Mouse (Mus musculus) forebrain, embryonic 14.5 days (tissue): ENCODE data around the gene Zbtb1. TPM values are rescaled to one million over a fixed set of nuclear protein-coding genes. Genes with fewer than 3 reads are reported as not detected.

Experiments used
- ATAC-seq: fragments of 200-750 bp; cut with Nextera tagmentation; 2 replicates; pipeline ENCODE4 v1.8.0; 2017; ENCODE audit warnings: mild to moderate bottlenecking, moderate library complexity
- DNase-seq: peaks from one replicate; pipeline ENCODE4 v3.0.0-alpha.2; 2015; ENCODE audit warnings: low spot score
- H3K27ac ChIP-seq: fragments of 300-500 bp; sonication (generic); 2 replicates; pipeline ENCODE4 v1.5.1; 2014; ENCODE audit warnings: low read depth, mild to moderate bottlenecking, control low read depth, low read length, moderate library complexity
- H3K27me3 ChIP-seq: fragments of 300-500 bp; sonication (generic); replicated peaks from 2 replicates; pipeline ENCODE4 v1.6.1; 2014; ENCODE audit warnings: low read length, control low read depth, mixed read lengths; ENCODE audit not compliant: control insufficient read depth, insufficient read depth
- H3K36me3 ChIP-seq: fragments of 300-500 bp; sonication (generic); 2 replicates; pipeline ENCODE4 v1.6.1; 2014; ENCODE audit warnings: low read length, control low read depth; ENCODE audit not compliant: control insufficient read depth, insufficient read depth
- H3K4me1 ChIP-seq: fragments of 300-500 bp; sonication (generic); 2 replicates; pipeline ENCODE4 v1.6.1; 2014; ENCODE audit warnings: antibody characterized with exemption, low read length, control low read depth; ENCODE audit not compliant: control insufficient read depth, insufficient read depth
- H3K4me2 ChIP-seq: fragments of 300-500 bp; sonication (generic); 2 replicates; pipeline ENCODE4 v1.6.1; 2014; ENCODE audit warnings: mild to moderate bottlenecking, control low read depth, low read length
- H3K4me3 ChIP-seq: fragments of 300-500 bp; sonication (generic); 2 replicates; pipeline ENCODE4 v1.5.1; 2014; ENCODE audit warnings: low read depth, low read length, control low read depth
- H3K9ac ChIP-seq: fragments of 300-500 bp; sonication (generic); 2 replicates; pipeline ENCODE4 v1.6.1; 2014; ENCODE audit warnings: mild to moderate bottlenecking, low read length, control low read depth, moderate library complexity
- H3K9me3 ChIP-seq: fragments of 300-500 bp; sonication (generic); replicated peaks from 2 replicates; pipeline ENCODE4 v1.6.1; 2016; ENCODE audit warnings: low read length, control low read depth, mixed read lengths; ENCODE audit not compliant: control insufficient read depth
- WGBS: fragments of 180-500 bp; shearing (Covaris S2); extraction: QIAGEN DNeasy Blood & Tissue Kit; methylation state at CpG from one replicate; pipeline ENCODE4 v1.1.7; 2014; 5-methylcytosine and 5-hydroxymethylcytosine counted together
- polyA plus RNA-seq: library from polyadenylated mRNA; unstranded; fragments of >200 nt; fragmentation: Nextera tagmentation; extraction: Ambion mirVana; gene quantifications from 2 replicates; pipeline ENCODE4 v1.2.1, GENCODE M21; 2014

Zbtb1 gene
- polyA plus RNA-seq, 1 experiment from 2014 or later = 4.2 TPM

DNA sequence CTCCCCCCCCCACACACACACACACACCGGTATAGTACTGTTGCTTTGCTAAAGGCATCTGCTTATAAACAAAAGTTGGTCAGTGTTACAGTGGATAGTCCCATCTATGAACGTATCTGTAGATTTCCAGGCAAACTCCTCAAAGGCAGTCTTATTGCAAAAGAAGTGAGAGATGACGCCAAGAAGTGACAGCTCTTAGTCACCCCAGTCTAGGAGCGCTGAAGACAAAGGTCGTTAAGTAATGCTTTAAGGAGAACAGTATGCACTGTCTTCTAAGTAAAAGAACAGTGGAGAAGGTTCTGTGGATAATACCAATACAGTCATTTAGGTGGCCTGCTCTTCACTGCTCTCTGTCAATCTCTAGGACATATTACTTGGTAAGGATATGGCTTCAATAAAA lies 22.9 kb downstream of the Zbtb1 start:
- Histone ChIP-seq H3K4me1 (no peaks in the 10 kb centered on the region), H3K27ac (no peak overlapping the region), H3K27me3 (no peaks in the 10 kb centered on the region), H3K4me2 (no peak overlapping the region), H3K4me3 (no peak overlapping the region), H3K9ac (no peak overlapping the region), H3K9me3 (no peaks in the 10 kb centered on the region), H3K36me3 (no peaks in the 10 kb centered on the region)
- DNase-seq (no peak), ATAC-seq (no peak)
- WGBS = 79% methylated on average over 5 of the region's 5 CpGs

DNA sequence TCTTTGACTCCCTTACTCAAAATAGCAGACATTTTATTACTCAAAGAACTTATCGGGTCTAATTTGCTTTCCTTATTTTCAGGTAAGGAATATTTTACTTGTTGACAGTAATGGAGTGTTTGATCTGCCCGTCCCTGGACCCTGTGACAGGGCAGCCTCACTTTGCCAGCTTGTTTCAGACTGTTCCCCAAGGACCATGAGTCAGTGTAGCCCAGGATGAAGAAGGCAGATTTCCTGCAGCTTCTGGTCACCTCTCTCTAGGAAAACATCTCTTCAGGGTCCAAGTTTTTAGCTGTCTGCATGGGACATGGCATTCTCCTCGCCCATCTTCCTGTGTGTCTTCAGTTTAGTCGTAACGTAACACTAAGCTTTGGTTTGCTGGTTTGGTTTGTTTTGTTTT lies 27.2 kb downstream of the Zbtb1 start:
- WGBS = 86% methylated on average over 5 of the region's 5 CpGs

DNA sequence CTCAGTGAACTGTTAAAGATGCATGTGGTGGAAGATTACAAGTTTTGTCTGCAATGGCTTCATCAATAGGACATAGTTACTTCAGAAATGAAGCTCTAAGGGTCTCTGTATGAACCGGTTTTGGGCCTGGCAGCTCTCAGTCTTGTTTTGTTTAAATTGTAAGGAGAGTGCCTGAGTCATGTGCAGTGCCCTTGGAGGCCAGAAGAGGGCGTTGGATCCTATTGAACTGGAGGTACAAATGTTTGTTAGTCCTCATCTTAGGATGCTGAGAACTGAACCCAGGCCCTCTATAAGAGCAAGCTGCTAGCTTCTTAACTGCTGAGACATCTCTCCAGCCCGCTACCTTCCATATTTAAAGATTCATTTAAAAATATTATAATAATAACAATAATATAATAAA lies 31.6 kb downstream of the Zbtb1 start:
- Histone ChIP-seq H3K4me3 (no peak overlapping the region), H3K36me3 (no peaks in the 10 kb centered on the region), H3K9ac (no peak overlapping the region), H3K9me3 (no peaks in the 10 kb centered on the region), H3K27me3 (peaks cover 29% of the 10 kb centered on the region), H3K27ac (no peak overlapping the region), H3K4me2 (no peak overlapping the region), H3K4me1 (peaks cover 9% of the 10 kb centered on the region; the same call in 1 of the 2 replicates)
- WGBS = 65% methylated on average over 3 of the region's 3 CpGs
- ATAC-seq = no peak
- DNase-seq = no peak

More for the DNA sequence above, 27.2 kb downstream of the Zbtb1 start:
- no peaks in the 10 kb centered on the region for H3K4me1 ChIP-seq
- H3K9ac ChIP-seq = no peak overlapping the region
- H3K36me3 ChIP-seq = no peaks in the 10 kb centered on the region
- H3K27me3 ChIP-seq = no peaks in the 10 kb centered on the region
- H3K4me3 ChIP-seq = no peak overlapping the region
- H3K4me2 ChIP-seq = no peak overlapping the region
- ATAC-seq (no peak), DNase-seq (no peak)
- H3K9me3 ChIP-seq = no peaks in the 10 kb centered on the region
- H3K27ac ChIP-seq = no peak overlapping the region

DNA sequence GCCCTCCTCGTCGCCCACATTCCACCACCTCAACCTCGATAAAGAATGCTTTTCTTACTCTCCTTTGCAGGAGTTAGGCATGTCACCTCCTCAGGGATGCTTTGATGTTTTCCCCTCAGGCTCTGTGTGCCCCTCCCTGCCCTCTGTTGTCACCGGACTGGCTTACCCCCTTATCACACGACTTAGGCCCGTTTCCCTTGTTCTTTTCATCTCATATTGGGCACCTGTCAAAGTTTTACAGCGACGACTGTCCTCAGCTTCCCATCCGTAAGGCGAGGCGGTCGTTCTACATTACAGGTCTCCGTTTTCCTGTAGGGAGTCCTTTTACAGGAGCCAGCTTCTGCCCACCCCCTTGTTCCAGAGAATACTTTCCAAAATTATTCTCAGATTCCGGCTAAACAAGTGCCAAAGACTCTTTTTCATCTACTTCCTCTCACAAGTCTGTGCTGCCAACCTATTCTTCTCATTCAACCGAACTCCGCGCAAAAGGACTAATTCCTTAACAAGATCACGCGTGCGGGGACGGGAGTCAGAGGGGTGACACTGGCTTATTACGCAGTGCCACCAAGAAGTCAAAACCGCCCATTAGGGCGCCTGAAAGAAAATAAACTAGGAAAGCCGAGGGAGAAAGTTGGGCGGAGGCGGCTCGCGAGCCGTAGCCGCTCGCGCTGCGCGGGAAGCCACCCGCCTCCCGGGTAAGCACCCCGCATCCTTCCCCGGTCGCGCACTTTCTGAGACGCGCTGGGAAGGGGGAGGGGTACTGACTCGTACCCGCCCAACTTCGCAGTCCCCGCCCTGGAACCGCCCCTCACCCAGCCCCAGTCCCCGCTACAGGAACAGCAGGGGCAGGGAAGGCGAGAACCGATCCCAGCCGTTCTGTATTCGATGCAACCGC lies 33.2 kb downstream of the Zbtb1 start:
- H3K9ac ChIP-seq = peak overlapping the region; percentile 67
- H3K27me3 ChIP-seq = peaks cover 40% of the 10 kb centered on the region
- H3K27ac ChIP-seq = peak overlapping the region; percentile 84
- peak overlapping the region; percentile 80 for H3K4me2 ChIP-seq
- H3K4me1 ChIP-seq = peaks cover 9% of the 10 kb centered on the region; the same call in 1 of the 2 replicates
- under 1% methylated on average over 47 of the region's 54 CpGs for WGBS
- H3K4me3 ChIP-seq = peak overlapping the region; percentile 64
- H3K36me3 ChIP-seq = no peaks in the 10 kb centered on the region
- H3K9me3 ChIP-seq = no peaks in the 10 kb centered on the region
- ATAC-seq (peak; percentile 92), DNase-seq (peak; percentile 88)

DNA sequence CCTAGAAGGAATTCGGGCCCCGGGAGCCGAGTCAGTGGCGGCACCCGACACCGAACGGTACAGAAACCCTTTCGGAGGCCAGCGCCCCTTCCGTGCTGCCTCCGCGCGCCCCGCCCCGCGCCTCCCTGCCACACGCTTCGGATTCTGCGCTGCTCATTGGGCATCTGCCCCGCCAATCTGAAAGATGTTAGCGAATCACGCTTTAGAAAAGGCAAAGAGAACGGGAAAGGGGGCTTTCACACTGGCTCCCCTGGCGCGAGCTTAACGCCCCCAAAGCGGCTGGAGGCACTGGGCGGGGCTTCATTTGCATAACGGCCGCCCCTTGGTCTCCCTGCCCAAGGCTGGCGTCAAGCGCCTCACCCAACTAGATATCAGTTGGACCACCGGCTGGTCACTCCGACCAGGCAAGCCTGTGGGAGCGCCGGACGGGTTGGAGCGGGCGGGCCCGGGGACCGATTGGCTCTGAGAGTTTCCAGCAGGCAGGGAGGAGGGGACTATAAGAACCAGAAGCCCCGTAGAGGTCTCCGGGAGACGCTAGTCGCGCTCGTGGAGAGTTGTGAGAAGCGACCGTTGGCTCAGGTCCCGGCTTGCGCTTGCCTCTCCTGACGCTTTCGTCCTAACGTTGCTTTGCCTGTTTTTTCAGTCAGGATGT lies 33.9 kb downstream of the Zbtb1 start, which contains the start of gene Hspa2:
Gene Hspa2, plus strand, starts transcription at position 291 of the 652 bp plus-strand sequence.
- H3K9ac ChIP-seq = peak within 1 kb of the TSS; percentile 67
- H3K4me3 ChIP-seq = peak within 1 kb of the TSS; percentile 64
- peaks cover 9% of the 10 kb centered on the region; the same call in 1 of the 2 replicates for H3K4me1 ChIP-seq
- peak; percentile 100 for DNase-seq
- H3K36me3 ChIP-seq = no peaks in the 10 kb centered on the region
- ATAC-seq = peak; percentile 94
- peak within 1 kb of the TSS; percentile 84 for H3K27ac ChIP-seq
- H3K9me3 ChIP-seq = no peaks in the 10 kb centered on the region
- H3K4me2 ChIP-seq = peak within 1 kb of the TSS; percentile 80
- WGBS = under 1% methylated on average over 54 of the region's 54 CpGs
- peaks cover 40% of the 10 kb centered on the region for H3K27me3 ChIP-seq

DNA sequence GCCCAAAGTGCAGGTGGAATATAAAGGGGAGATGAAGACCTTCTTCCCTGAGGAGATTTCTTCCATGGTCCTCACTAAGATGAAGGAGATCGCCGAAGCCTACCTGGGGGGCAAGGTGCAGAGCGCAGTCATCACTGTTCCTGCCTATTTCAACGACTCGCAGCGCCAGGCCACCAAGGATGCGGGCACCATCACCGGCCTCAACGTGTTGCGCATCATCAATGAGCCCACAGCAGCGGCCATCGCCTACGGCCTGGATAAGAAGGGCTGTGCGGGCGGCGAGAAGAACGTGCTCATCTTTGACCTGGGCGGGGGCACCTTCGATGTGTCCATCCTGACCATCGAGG lies 34.7 kb downstream of the Zbtb1 start:
- 8% methylated on average over 20 of the region's 20 CpGs for WGBS
- Histone ChIP-seq H3K4me3 (peak overlapping the region; percentile 64), H3K4me1 (peaks cover 9% of the 10 kb centered on the region; the same call in 1 of the 2 replicates), H3K27me3 (peaks cover 40% of the 10 kb centered on the region), H3K27ac (no peak overlapping the region), H3K36me3 (no peaks in the 10 kb centered on the region), H3K9me3 (no peaks in the 10 kb centered on the region), H3K9ac (peak overlapping the region; percentile 40; the same call in 1 of the 2 replicates), H3K4me2 (peak overlapping the region; percentile 80)
- ATAC-seq = no peak
- DNase-seq = no peak

DNA sequence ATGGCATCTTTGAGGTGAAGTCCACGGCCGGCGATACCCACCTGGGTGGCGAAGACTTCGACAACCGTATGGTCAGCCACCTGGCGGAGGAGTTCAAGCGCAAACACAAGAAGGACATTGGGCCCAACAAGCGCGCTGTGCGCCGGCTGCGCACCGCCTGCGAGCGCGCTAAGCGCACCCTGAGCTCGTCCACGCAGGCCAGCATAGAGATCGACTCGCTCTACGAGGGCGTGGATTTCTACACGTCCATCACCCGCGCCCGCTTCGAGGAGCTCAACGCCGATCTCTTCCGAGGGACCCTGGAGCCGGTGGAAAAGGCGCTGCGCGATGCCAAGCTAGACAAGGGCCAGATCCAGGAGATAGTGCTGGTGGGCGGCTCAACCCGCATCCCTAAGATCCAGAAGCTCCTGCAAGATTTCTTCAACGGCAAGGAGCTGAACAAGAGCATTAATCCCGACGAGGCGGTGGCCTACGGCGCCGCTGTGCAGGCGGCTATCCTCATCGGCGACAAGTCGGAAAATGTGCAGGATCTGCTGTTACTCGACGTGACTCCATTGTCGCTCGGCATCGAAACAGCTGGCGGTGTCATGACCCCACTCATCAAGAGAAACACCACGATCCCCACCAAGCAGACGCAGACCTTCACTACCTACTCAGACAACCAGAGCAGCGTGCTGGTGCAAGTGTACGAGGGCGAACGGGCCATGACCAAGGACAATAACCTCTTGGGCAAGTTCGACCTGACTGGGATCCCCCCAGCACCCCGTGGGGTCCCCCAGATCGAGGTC lies 35.3 kb downstream of the Zbtb1 start:
- peaks cover 40% of the 10 kb centered on the region for H3K27me3 ChIP-seq

DNA sequence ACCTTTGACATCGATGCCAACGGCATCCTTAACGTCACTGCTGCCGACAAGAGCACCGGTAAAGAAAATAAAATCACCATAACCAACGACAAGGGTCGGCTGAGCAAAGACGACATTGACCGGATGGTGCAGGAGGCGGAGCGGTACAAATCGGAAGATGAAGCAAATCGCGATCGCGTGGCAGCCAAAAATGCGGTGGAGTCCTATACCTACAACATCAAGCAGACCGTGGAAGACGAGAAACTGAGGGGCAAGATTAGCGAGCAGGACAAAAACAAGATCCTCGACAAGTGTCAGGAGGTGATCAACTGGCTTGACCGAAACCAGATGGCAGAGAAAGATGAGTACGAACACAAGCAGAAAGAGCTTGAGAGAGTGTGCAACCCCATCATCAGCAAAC lies 35.9 kb downstream of the Zbtb1 start:
- H3K9me3 ChIP-seq = no peaks in the 10 kb centered on the region
- no peaks in the 10 kb centered on the region for H3K36me3 ChIP-seq
- H3K27ac ChIP-seq = no peak overlapping the region
- 0 out of 2 replicates have a peak overlapping the region, but pooled peaks have one; percentile 64 for H3K4me3 ChIP-seq
- H3K27me3 ChIP-seq = peaks cover 40% of the 10 kb centered on the region
- H3K9ac ChIP-seq = no peak overlapping the region
- H3K4me2 ChIP-seq = peak overlapping the region; percentile 80
- no peak for ATAC-seq
- peaks cover 9% of the 10 kb centered on the region; the same call in 1 of the 2 replicates for H3K4me1 ChIP-seq
- DNase-seq = no peak
- 5% methylated on average over 23 of the region's 23 CpGs for WGBS

More for the DNA sequence above, 35.3 kb downstream of the Zbtb1 start:
- Histone ChIP-seq H3K27ac (no peak overlapping the region), H3K4me3 (peak overlapping the region; percentile 64), H3K36me3 (no peaks in the 10 kb centered on the region), H3K9me3 (no peaks in the 10 kb centered on the region), H3K4me2 (peak overlapping the region; percentile 80), H3K9ac (no peak overlapping the region), H3K4me1 (peaks cover 9% of the 10 kb centered on the region; the same call in 1 of the 2 replicates)
- WGBS = 5% methylated on average over 64 of the region's 64 CpGs
- ATAC-seq = no peak
- DNase-seq = no peak
